Mouse (Mus musculus): ENCODE measurements around the gene Amz2. TPM values are rescaled to one million over a fixed set of nuclear protein-coding genes. Genes with fewer than 3 reads are reported as not detected.

The Amz2 gene
- total and polyA plus RNA-seq, 2 experiments from 2014 or later: 46.2 to 213 TPM

- H3K4me2 ChIP-seq (ENCODE audit: low read depth): no peak overlapping the region
- DNase-seq (no peak), ATAC-seq (no peak)
- H3K4me3 ChIP-seq (ENCODE audit: low read depth, low read length): no peak overlapping the region
- H3K4me1 ChIP-seq (ENCODE audit: insufficient read depth): no peaks in the 10 kb centered on the region
- H3K9ac ChIP-seq: no peak overlapping the region
- no peaks in the 10 kb centered on the region for H3K9me3 ChIP-seq (ENCODE audit: low read length)
- H3K27me3 ChIP-seq (ENCODE audit: insufficient read depth, low read length): no peaks in the 10 kb centered on the region; the same call in 1 of the 2 replicates
- WGBS: 56% methylated on average over 16 of the region's 16 CpGs
- no peaks in the 10 kb centered on the region for H3K36me3 ChIP-seq (ENCODE audit: insufficient read depth)
- H3K27ac ChIP-seq (ENCODE audit: low read depth, low read length): no peak overlapping the region
- no peak for TF ChIP-seq CTCF (IDR thresholded peaks at IDR 0.05; ENCODE audit: low read depth)
Observed at GRCm38 (mm10) chr11:109477606-109478380, 52.0 kb downstream of the Amz2 start.

DNA sequence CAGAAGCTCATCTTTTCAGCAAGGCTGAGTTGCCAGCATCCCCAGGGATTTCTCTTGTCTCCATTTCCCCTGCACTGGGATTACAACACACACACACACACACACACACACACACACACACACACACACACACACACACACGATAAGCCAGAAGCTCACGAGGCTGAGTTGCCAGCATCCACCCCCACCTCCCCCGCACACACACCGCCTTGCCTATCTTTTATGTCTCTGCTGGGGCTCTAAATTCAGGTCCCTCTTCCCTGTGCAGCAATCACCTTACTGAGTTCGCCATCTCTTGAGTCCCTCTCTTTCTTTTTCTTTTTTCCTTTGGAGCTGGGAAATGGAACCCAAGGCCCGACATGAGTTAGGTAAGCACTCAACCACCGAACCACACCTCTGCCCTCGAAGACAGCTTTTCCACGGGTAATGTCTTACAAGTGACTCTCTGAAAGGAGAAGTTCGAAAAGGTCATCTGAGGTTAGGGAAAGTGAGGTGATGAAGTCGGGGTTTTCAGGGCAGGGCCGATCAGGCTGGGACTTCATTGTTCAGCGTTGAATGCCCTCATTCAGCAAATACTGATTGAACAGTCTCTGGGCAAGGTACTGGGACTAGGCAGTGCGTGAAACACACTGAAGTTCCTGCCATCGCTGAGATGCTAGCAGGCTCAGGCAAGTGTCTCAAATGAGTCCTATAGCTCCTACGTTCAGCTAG lies 54.0 kb downstream of the Amz2 start:
- H3K27me3 ChIP-seq (ENCODE audit: insufficient read depth, low read length): no peaks in the 10 kb centered on the region; the same call in 1 of the 2 replicates
- no peak overlapping the region for H3K4me3 ChIP-seq (ENCODE audit: low read depth, low read length)
- H3K4me2 ChIP-seq (ENCODE audit: low read depth): no peak overlapping the region
- H3K27ac ChIP-seq (ENCODE audit: low read depth, low read length): no peak overlapping the region
- no peaks in the 10 kb centered on the region for H3K9me3 ChIP-seq (ENCODE audit: low read length)
- WGBS: 42% methylated on average over 16 of the region's 16 CpGs
- DNase-seq (no peak), ATAC-seq (no peak)
- H3K9ac ChIP-seq: no peak overlapping the region
- H3K4me1 ChIP-seq (ENCODE audit: insufficient read depth): no peaks in the 10 kb centered on the region
- no peak for TF ChIP-seq CTCF (IDR thresholded peaks at IDR 0.05; ENCODE audit: low read depth)
- no peaks in the 10 kb centered on the region for H3K36me3 ChIP-seq (ENCODE audit: insufficient read depth)

DNA sequence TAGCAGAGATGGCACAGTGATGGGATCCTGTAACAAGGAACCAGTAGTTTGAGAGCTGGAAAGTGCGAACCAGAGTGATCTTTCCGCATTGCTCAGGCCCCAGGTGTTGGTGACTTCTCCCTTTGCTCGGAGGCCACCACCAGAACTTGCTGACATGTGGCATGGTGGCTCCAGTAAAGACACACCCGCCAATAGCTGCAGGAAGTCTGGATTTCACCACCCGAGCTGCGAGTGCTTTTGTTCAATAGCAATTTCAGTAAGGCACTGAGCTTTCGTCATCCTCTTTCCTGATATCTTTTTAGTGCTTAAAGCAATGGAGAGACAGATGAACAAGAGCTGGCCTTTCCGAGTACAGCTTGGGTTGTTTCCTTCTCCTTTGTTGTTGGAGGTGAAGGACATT lies 54.7 kb downstream of the Amz2 start:
- Histone ChIP-seq H3K9me3 (ENCODE audit: low read length) (no peaks in the 10 kb centered on the region), H3K9ac (no peak overlapping the region), H3K4me2 (ENCODE audit: low read depth) (no peak overlapping the region), H3K27me3 (ENCODE audit: insufficient read depth, low read length) (no peaks in the 10 kb centered on the region; the same call in 1 of the 2 replicates), H3K4me3 (ENCODE audit: low read depth, low read length) (no peak overlapping the region), H3K27ac (ENCODE audit: low read depth, low read length) (no peak overlapping the region), H3K36me3 (ENCODE audit: insufficient read depth) (no peaks in the 10 kb centered on the region), H3K4me1 (ENCODE audit: insufficient read depth) (no peaks in the 10 kb centered on the region)
- WGBS: 83% methylated on average over 8 of the region's 8 CpGs
- no peak for DNase-seq
- ATAC-seq: no peak
- no peak for TF ChIP-seq CTCF (IDR thresholded peaks at IDR 0.05; ENCODE audit: low read depth)

DNA sequence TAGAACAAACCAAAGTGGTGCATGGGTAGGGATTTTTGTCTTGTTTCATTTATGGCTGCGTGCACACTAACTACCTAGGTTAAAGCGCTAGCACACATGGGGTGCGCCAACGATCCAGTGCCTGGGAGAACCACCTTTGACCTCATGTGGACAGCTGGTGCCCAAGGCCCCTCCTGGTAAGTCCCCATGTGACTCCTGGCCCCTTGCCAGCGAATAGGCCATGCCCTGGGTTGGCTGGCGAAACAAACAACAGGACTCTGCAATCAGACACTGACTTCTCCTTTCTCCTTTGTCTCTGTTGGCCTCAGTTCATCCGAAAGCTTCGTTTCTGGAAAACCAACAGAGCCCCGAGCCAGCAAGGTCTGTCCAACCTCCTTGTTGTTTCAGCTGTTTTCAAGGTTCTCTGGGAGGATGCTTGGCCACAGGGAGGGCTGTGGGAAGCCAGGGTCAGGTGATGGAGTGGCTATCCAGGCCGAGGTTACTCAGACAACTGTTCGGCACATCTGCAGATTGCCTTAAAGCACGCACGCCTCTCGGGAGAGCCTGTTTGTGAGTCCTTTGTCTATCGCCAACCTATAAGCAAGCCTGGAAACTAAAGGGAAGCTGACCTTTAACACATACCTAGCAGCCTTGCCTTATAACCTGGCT lies 59.8 kb downstream of the Amz2 start:
- ATAC-seq (no peak), DNase-seq (no peak)
- no peaks in the 10 kb centered on the region for H3K9me3 ChIP-seq (ENCODE audit: low read length)
- H3K4me1 ChIP-seq (ENCODE audit: insufficient read depth): no peaks in the 10 kb centered on the region
- no peak overlapping the region for H3K9ac ChIP-seq
- H3K36me3 ChIP-seq (ENCODE audit: insufficient read depth): no peaks in the 10 kb centered on the region
- H3K4me3 ChIP-seq (ENCODE audit: low read depth, low read length): no peak overlapping the region
- H3K27ac ChIP-seq (ENCODE audit: low read depth, low read length): no peak overlapping the region
- H3K4me2 ChIP-seq (ENCODE audit: low read depth): no peak overlapping the region
- 86% methylated on average over 15 of the region's 15 CpGs for WGBS
- TF ChIP-seq CTCF (IDR thresholded peaks at IDR 0.05; ENCODE audit: low read depth): no peak
- no peaks in the 10 kb centered on the region; the same call in 1 of the 2 replicates for H3K27me3 ChIP-seq (ENCODE audit: insufficient read depth, low read length)

DNA sequence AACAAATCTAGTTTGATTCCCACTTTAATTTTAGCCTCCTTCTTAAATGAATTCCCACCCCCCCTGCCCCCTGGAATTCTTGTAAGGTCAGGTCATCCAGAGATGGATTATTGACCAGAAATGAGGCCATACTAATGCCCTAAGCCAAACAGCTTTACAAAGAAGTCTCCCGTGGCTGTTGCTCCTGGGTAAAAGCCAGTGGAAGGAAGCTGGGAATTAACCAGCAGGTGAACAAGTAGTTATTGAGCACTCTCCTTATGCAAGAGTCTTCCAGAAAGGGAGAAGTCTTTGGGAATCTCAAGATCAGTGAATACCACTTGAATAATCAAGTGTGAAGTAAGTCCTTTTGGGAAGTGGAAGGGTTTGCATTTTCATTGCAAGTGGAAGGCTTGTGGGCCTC lies 61.4 kb downstream of the Amz2 start:
- Histone ChIP-seq H3K27me3 (ENCODE audit: insufficient read depth, low read length) (no peaks in the 10 kb centered on the region), H3K36me3 (ENCODE audit: insufficient read depth) (no peaks in the 10 kb centered on the region), H3K9me3 (ENCODE audit: low read length) (no peaks in the 10 kb centered on the region), H3K4me1 (ENCODE audit: insufficient read depth) (no peaks in the 10 kb centered on the region), H3K4me3 (ENCODE audit: low read depth, low read length) (no peak overlapping the region), H3K27ac (ENCODE audit: low read depth, low read length) (no peak overlapping the region), H3K9ac (no peak overlapping the region), H3K4me2 (ENCODE audit: low read depth) (no peak overlapping the region)
- DNase-seq (no peak), ATAC-seq (no peak)
- TF ChIP-seq CTCF (IDR thresholded peaks at IDR 0.05; ENCODE audit: low read depth): no peak
- 8% methylated on average over 1 of the region's 1 CpGs for WGBS

- 88% methylated on average over 10 of the region's 10 CpGs for WGBS
Observed at GRCm38 (mm10) chr11:109487991-109488684, 62.4 kb downstream of the Amz2 start.

More at GRCm38 (mm10) chr11:109487991-109488684, 62.4 kb downstream of the Amz2 start:
- Histone ChIP-seq H3K36me3 (ENCODE audit: insufficient read depth) (no peaks in the 10 kb centered on the region), H3K4me2 (ENCODE audit: low read depth) (no peak overlapping the region), H3K4me1 (ENCODE audit: insufficient read depth) (no peaks in the 10 kb centered on the region), H3K27ac (ENCODE audit: low read depth, low read length) (no peak overlapping the region), H3K4me3 (ENCODE audit: low read depth, low read length) (no peak overlapping the region), H3K9me3 (ENCODE audit: low read length) (no peaks in the 10 kb centered on the region), H3K9ac (no peak overlapping the region), H3K27me3 (ENCODE audit: insufficient read depth, low read length) (no peaks in the 10 kb centered on the region)
- DNase-seq (no peak), ATAC-seq (no peak)
- TF ChIP-seq CTCF (IDR thresholded peaks at IDR 0.05; ENCODE audit: low read depth): no peak
